Mouse (Mus musculus) kidney, postnatal 0 days (tissue): ENCODE data around the gene Dennd6b. TPM values are rescaled to one million over a fixed set of nuclear protein-coding genes. Genes with fewer than 3 reads are reported as not detected.

ENCODE experiments used
- ATAC-seq: fragments of 200-750 bp; cut with Nextera tagmentation; replicated peaks from 2 replicates; pipeline ENCODE4 v1.8.0; 2017; ENCODE audit warnings: low read depth, moderate number of reproducible peaks, moderate TSS enrichment, moderate library complexity; ENCODE audit not compliant: low FRiP score
- DNase-seq: peaks from one replicate; pipeline ENCODE4 v3.0.0-alpha.2; 2016; ENCODE audit warnings: low spot score
- H3K27ac ChIP-seq: fragments of 300-500 bp; sonication (generic); 2 replicates; pipeline ENCODE4 v1.5.1; 2014; ENCODE audit warnings: mild to moderate bottlenecking
- H3K27me3 ChIP-seq: fragments of 300-500 bp; sonication (generic); 2 replicates; pipeline ENCODE4 v1.6.1; 2014; ENCODE audit warnings: low read length, mixed read lengths; ENCODE audit not compliant: insufficient read depth
- H3K36me3 ChIP-seq: fragments of 300-500 bp; sonication (generic); 2 replicates; pipeline ENCODE4 v1.6.1; 2014; ENCODE audit warnings: low read length, mixed read lengths; ENCODE audit not compliant: insufficient read depth
- H3K4me1 ChIP-seq: fragments of 300-500 bp; sonication (generic); replicated peaks from 2 replicates; pipeline ENCODE4 v1.6.1; 2014; ENCODE audit warnings: antibody characterized with exemption, low read length, mixed read lengths; ENCODE audit not compliant: insufficient read depth
- H3K4me2 ChIP-seq: fragments of 300-500 bp; sonication (generic); 2 replicates; pipeline ENCODE4 v1.6.1; 2014; ENCODE audit warnings: mild to moderate bottlenecking, low read length, moderate library complexity, mixed read lengths
- H3K4me3 ChIP-seq: fragments of 300-500 bp; sonication (generic); replicated peaks from 2 replicates; pipeline ENCODE4 v1.5.1; 2014; ENCODE audit warnings: low read depth, low read length
- H3K9ac ChIP-seq: fragments of 300-500 bp; sonication (generic); 2 replicates; pipeline ENCODE4 v1.6.1; 2014; ENCODE audit warnings: low read depth, low read length
- H3K9me3 ChIP-seq: fragments of 300-500 bp; sonication (generic); replicated peaks from 2 replicates; pipeline ENCODE4 v1.6.1; 2016; ENCODE audit warnings: low read length, inconsistent platforms, mixed read lengths
- CTCF ChIP-seq: IDR thresholded peaks from 2 replicates; pipeline ENCODE4 v1.5.1; 2016; ENCODE audit warnings: antibody characterized with exemption, low read depth, mild to moderate bottlenecking, moderate library complexity
- WGBS: fragments of 180-500 bp; shearing (Covaris S2); extraction: QIAGEN DNeasy Blood & Tissue Kit; methylation state at CpG from one replicate; pipeline ENCODE4 v1.1.7; 2014; 5-methylcytosine and 5-hydroxymethylcytosine counted together
- polyA plus RNA-seq: library from polyadenylated mRNA; unstranded; fragments of >200 nt; fragmentation: Nextera tagmentation; extraction: Ambion mirVana; gene quantifications from 2 replicates; pipeline ENCODE4 v1.2.1, GENCODE M21; 2015

The Dennd6b gene
- polyA plus RNA-seq, 1 experiment from 2014 or later: 10.4 TPM

- TF ChIP-seq CTCF: no peak
- Histone ChIP-seq H3K9me3 (no peaks in the 10 kb centered on the region), H3K27me3 (no peaks in the 10 kb centered on the region), H3K9ac (no peak overlapping the region), H3K36me3 (no peaks in the 10 kb centered on the region), H3K4me3 (no peak overlapping the region), H3K4me1 (peaks cover 12% of the 10 kb centered on the region), H3K27ac (no peak overlapping the region), H3K4me2 (no peak overlapping the region)
- DNase-seq (no peak), ATAC-seq (no peak)
- 66% methylated on average over 5 of the region's 5 CpGs for WGBS
Measured at GRCm38 (mm10) chr15:89184141-89184936, 12.0 kb downstream of the Dennd6b start.

- WGBS: 38% methylated on average over 5 of the region's 5 CpGs
- TF ChIP-seq CTCF: no peak
- no peak overlapping the region for H3K9ac ChIP-seq
- ATAC-seq (no peak), DNase-seq (no peak)
- no peak overlapping the region for H3K4me3 ChIP-seq
- H3K4me1 ChIP-seq: peaks cover 20% of the 10 kb centered on the region
- no peaks in the 10 kb centered on the region for H3K27me3 ChIP-seq
- H3K9me3 ChIP-seq: no peaks in the 10 kb centered on the region
- 0 out of 2 replicates have a peak overlapping the region, but pooled peaks have one; percentile 3 for H3K4me2 ChIP-seq
- H3K27ac ChIP-seq: peak overlapping the region; percentile 44; the same call in 1 of the 2 replicates
- no peaks in the 10 kb centered on the region for H3K36me3 ChIP-seq
Measured at GRCm38 (mm10) chr15:89182842-89183241, 13.5 kb downstream of the Dennd6b start.

GRCm38 (mm10) chr15:89182328-89182741 is 14.0 kb downstream of the Dennd6b start:
- ATAC-seq: no peak
- H3K4me2 ChIP-seq: 0 out of 2 replicates have a peak overlapping the region, but pooled peaks have one; percentile 73
- no peak overlapping the region for H3K4me3 ChIP-seq
- no peak overlapping the region for H3K9ac ChIP-seq
- peak overlapping the region; percentile 44 for H3K27ac ChIP-seq
- H3K36me3 ChIP-seq: no peaks in the 10 kb centered on the region
- no peaks in the 10 kb centered on the region for H3K9me3 ChIP-seq
- H3K27me3 ChIP-seq: no peaks in the 10 kb centered on the region
- WGBS: 28% methylated on average over 6 of the region's 6 CpGs
- TF ChIP-seq CTCF: peak; percentile 60; the same call in 1 of the 2 replicates
- DNase-seq: peak; percentile 89
- peaks cover 25% of the 10 kb centered on the region for H3K4me1 ChIP-seq

GRCm38 (mm10) chr15:89181561-89182270 is 14.6 kb downstream of the Dennd6b start:
- Histone ChIP-seq H3K4me1 (peaks cover 32% of the 10 kb centered on the region), H3K4me2 (peak overlapping the region; percentile 73), H3K4me3 (peak overlapping the region; percentile 65; the same call in 1 of the 2 replicates), H3K27ac (peak overlapping the region; percentile 93), H3K9me3 (no peaks in the 10 kb centered on the region), H3K27me3 (no peaks in the 10 kb centered on the region), H3K9ac (no peak overlapping the region), H3K36me3 (no peaks in the 10 kb centered on the region)
- TF ChIP-seq CTCF: peak; percentile 45
- no peak for ATAC-seq
- WGBS: 52% methylated on average over 10 of the region's 10 CpGs
- no peak for DNase-seq

GRCm38 (mm10) chr15:89180571-89181229 is 15.6 kb downstream of the Dennd6b start, which contains the start of gene Plxnb2:
Gene Plxnb2 (minus strand): TSS chr15:89180788.
- H3K9ac ChIP-seq: peak within 1 kb of the TSS; percentile 73
- H3K4me3 ChIP-seq: peak within 1 kb of the TSS; percentile 65
- no peak; the same call in 1 of the 2 replicates for TF ChIP-seq CTCF
- peak; percentile 75 for ATAC-seq
- under 1% methylated on average over 61 of the region's 72 CpGs for WGBS
- peak; percentile 94 for DNase-seq
- H3K27me3 ChIP-seq: no peaks in the 10 kb centered on the region
- peak within 1 kb of the TSS; percentile 73 for H3K4me2 ChIP-seq
- H3K4me1 ChIP-seq: peaks cover 39% of the 10 kb centered on the region
- H3K27ac ChIP-seq: peak within 1 kb of the TSS; percentile 93
- no peaks in the 10 kb centered on the region for H3K9me3 ChIP-seq
- H3K36me3 ChIP-seq: no peaks in the 10 kb centered on the region

- Histone ChIP-seq H3K4me2 (peak overlapping the region; percentile 73), H3K27ac (peak overlapping the region; percentile 93), H3K9me3 (no peaks in the 10 kb centered on the region), H3K36me3 (no peaks in the 10 kb centered on the region), H3K27me3 (no peaks in the 10 kb centered on the region), H3K4me1 (peaks cover 45% of the 10 kb centered on the region), H3K4me3 (peak overlapping the region; percentile 65), H3K9ac (peak overlapping the region; percentile 73)
- DNase-seq: no peak
- TF ChIP-seq CTCF: no peak
- ATAC-seq: peak; percentile 3
- under 1% methylated on average over 26 of the region's 26 CpGs for WGBS
Measured at GRCm38 (mm10) chr15:89180081-89180541, 16.2 kb downstream of the Dennd6b start.
